Mouse (Mus musculus): ENCODE results near the gene Mageh1.

DNA sequence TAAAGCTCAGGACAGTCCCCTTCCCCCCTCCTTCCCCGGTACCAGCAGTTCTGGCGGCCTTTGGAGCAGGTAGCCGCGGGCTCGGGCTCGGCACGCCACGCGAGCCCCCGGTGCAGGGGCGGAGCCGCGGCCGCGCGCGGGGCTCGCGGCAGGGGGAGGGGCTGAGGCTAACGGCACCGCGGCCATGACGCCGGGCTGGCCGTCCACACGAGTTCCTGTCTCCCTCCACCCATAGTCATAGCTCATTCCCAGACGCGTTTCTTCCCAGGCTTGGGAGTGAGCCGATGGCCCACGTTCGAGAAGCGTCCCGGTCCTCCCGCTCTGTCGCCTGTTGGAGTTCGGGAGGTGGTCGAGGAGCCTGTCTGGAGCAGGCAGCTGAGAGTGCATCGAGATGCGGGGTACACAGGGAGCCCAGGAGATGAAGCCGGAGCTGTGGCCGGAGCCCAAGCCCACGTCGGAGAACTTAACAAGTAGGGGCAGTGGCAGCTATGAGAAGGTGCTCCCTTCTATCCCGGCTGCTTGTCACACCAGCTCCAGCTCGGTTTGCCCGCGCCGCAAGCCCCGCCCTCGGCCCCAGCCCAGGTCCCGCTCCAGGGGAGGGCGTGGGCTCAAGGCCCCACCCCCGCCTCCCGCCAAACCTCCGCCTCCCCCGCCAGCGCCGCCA, 30.2 kb downstream of the Mageh1 start:
- TF ChIP-seq POLR2A (IDR thresholded peaks at IDR 0.05; ENCODE audit: borderline replicate concordance, low read depth, low read length) = no peak
- TF ChIP-seq CTCF (IDR thresholded peaks at IDR 0.05; ENCODE audit: low read depth, low read length) = no peak

Measured in bone marrow macrophage, adult 2 months (primary cell).